Mouse (Mus musculus): ENCODE measurements at regions not wholly inside any gene's neighbourhood (a gene's known extent, or its start where the extent isn't known, plus 50 kb on each side); places are given as distances from the start of the nearest gene placed in this dataset.

DNA sequence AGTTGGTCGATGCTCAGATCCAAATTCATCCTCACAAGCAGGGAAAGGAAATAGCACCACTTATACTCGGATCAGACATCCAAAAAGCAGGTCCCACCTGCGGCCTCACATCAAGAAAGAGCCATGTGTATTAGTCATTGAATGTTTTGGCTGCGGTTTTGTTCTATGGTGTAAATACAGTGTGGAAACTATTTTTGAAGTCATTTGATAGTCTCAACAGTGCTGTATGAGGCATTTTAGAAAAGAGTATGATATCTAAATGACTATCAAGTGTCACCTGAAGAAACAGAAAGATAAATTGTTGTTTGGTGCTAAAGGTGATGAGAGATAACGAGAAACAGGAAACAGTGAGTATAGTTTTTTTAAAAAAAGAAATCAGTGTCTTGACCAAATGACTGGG lies 74.7 kb downstream of the Cep44 start:
- H3K36me3 ChIP-seq (ENCODE audit: control insufficient read depth, insufficient read depth, low read length), result no peaks in the 10 kb centered on the region
- H3K27ac ChIP-seq (ENCODE audit: low read depth), result no peak overlapping the region
- H3K9ac ChIP-seq (ENCODE audit: low read length), result no peak overlapping the region
- H3K27me3 ChIP-seq (replicated peaks; ENCODE audit: control insufficient read depth, insufficient read depth, low read length), result no peaks in the 10 kb centered on the region
- no peaks in the 10 kb centered on the region for H3K9me3 ChIP-seq (ENCODE audit: control insufficient read depth, low read length)
- no peaks in the 10 kb centered on the region for H3K4me1 ChIP-seq (replicated peaks; ENCODE audit: control insufficient read depth, insufficient read depth, low read length)
- no peak for DNase-seq (ENCODE audit: low spot score)
- no peak overlapping the region for H3K4me2 ChIP-seq (ENCODE audit: low read length)
- ATAC-seq (replicated peaks; ENCODE audit: low FRiP score, low TSS enrichment, low read depth), result no peak
- WGBS, result 85% methylated on average over 5 of the region's 5 CpGs
- H3K4me3 ChIP-seq (ENCODE audit: low read depth, low read length), result no peak overlapping the region

DNA sequence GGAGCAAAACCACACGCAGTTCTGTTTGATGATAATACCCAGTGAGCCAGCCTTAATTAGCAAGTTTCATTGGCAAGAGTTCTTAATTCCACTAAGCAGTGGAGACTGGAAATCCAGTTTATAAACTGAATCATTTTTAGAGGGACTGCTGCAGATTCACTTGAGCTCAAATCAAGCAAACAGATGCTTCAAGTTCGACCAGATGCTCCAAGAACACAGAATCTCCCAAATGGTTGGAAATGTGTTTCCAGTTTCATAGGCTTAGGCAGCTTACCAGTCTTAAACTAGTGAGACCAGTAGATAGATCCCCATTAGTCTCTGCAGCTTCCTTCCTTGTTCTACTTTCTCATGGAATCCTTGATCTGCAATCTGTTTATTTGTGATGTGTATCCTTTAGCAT lies 75.7 kb downstream of the Cep44 start:
- H3K4me2 ChIP-seq (ENCODE audit: low read length), result no peak overlapping the region
- DNase-seq (ENCODE audit: low spot score) (no peak), ATAC-seq (replicated peaks; ENCODE audit: low FRiP score, low TSS enrichment, low read depth) (no peak)
- H3K27me3 ChIP-seq (replicated peaks; ENCODE audit: control insufficient read depth, insufficient read depth, low read length), result no peaks in the 10 kb centered on the region
- H3K9ac ChIP-seq (ENCODE audit: low read length), result no peak overlapping the region
- no peaks in the 10 kb centered on the region for H3K36me3 ChIP-seq (ENCODE audit: control insufficient read depth, insufficient read depth, low read length)
- no peaks in the 10 kb centered on the region for H3K4me1 ChIP-seq (replicated peaks; ENCODE audit: control insufficient read depth, insufficient read depth, low read length)
- H3K4me3 ChIP-seq (ENCODE audit: low read depth, low read length), result no peak overlapping the region
- 84% methylated on average over 2 of the region's 2 CpGs for WGBS
- no peak overlapping the region for H3K27ac ChIP-seq (ENCODE audit: low read depth)
- no peaks in the 10 kb centered on the region for H3K9me3 ChIP-seq (ENCODE audit: control insufficient read depth, low read length)

DNA sequence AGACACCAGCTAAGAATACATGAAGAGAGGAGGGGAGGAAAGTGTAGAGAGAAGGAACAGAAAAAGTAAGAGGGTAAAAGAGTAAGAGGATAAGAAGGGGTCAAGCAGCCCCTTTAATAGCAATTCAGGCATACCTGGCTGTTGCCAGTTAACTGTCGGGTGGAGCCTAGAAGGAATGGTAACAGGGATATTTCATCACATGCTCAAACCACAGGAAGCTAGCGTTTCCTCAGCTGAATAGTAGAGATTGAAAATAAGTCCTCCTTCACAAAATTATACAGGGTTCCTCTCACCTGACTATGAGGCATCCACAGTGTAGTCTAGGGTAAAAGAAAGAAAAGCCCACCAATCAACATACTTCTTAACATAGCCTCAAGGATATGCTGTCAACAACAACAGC lies 76.5 kb downstream of the Cep44 start:
- H3K9me3 ChIP-seq (ENCODE audit: control insufficient read depth, low read length), result no peaks in the 10 kb centered on the region
- WGBS, result 79% methylated on average over 2 of the region's 2 CpGs
- no peak overlapping the region for H3K9ac ChIP-seq (ENCODE audit: low read length)
- H3K4me3 ChIP-seq (ENCODE audit: low read depth, low read length), result no peak overlapping the region
- no peak overlapping the region for H3K4me2 ChIP-seq (ENCODE audit: low read length)
- no peaks in the 10 kb centered on the region for H3K36me3 ChIP-seq (ENCODE audit: control insufficient read depth, insufficient read depth, low read length)
- H3K27me3 ChIP-seq (replicated peaks; ENCODE audit: control insufficient read depth, insufficient read depth, low read length), result no peaks in the 10 kb centered on the region
- DNase-seq (ENCODE audit: low spot score) (no peak), ATAC-seq (replicated peaks; ENCODE audit: low FRiP score, low TSS enrichment, low read depth) (no peak)
- no peak overlapping the region for H3K27ac ChIP-seq (ENCODE audit: low read depth)
- H3K4me1 ChIP-seq (replicated peaks; ENCODE audit: control insufficient read depth, insufficient read depth, low read length), result no peaks in the 10 kb centered on the region

DNA sequence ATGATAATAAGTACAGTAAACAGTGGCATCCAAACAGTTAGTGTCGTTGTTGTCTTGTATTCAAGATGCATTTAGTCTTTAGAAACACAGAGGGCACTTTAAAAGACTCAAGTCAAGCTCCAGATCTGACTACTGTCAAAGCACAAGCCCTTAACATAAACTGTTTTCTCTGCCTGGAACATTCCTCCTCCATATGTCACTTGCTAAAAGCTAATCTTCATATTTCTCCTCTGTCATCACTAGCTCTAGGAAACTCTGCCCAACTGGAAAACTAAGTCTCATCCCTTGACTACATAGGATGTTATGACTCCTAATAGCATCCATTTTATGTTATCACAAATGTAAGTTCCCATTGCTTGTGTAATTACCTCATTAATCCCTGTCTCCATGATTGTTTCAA lies 85.8 kb downstream of the Cep44 start:
- no peaks in the 10 kb centered on the region for H3K4me1 ChIP-seq (replicated peaks; ENCODE audit: control insufficient read depth, insufficient read depth, low read length)
- no peak for DNase-seq (ENCODE audit: low spot score)
- ATAC-seq (replicated peaks; ENCODE audit: low FRiP score, low TSS enrichment, low read depth), result no peak
- no peaks in the 10 kb centered on the region for H3K9me3 ChIP-seq (ENCODE audit: control insufficient read depth, low read length)
- no peak overlapping the region for H3K4me3 ChIP-seq (ENCODE audit: low read depth, low read length)
- H3K27ac ChIP-seq (ENCODE audit: low read depth), result no peak overlapping the region
- 65% methylated on average over 1 of the region's 1 CpGs for WGBS
- H3K27me3 ChIP-seq (replicated peaks; ENCODE audit: control insufficient read depth, insufficient read depth, low read length), result no peaks in the 10 kb centered on the region
- no peaks in the 10 kb centered on the region for H3K36me3 ChIP-seq (ENCODE audit: control insufficient read depth, insufficient read depth, low read length)
- no peak overlapping the region for H3K4me2 ChIP-seq (ENCODE audit: low read length)
- H3K9ac ChIP-seq (ENCODE audit: low read length), result no peak overlapping the region

DNA sequence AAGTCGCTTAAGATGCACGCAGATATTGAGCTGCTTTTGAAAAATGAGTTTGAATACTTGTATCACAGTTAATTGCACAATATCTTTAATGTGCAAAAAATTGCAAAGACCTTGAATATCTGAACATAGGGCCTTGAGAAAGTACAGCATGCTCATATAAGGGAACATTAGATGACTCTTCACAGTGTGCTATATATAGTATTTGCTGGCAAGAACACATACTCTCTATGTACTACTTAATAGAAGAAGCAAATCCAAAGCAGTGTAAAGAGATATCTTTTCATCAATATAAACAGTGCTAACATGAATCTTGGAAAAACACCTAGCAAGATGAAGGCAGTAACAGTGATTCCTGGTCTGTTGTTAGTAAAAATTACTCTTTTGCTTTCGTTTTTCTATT lies 99.9 kb downstream of the Cep44 start:
- WGBS, result 78% methylated on average over 3 of the region's 3 CpGs

DNA sequence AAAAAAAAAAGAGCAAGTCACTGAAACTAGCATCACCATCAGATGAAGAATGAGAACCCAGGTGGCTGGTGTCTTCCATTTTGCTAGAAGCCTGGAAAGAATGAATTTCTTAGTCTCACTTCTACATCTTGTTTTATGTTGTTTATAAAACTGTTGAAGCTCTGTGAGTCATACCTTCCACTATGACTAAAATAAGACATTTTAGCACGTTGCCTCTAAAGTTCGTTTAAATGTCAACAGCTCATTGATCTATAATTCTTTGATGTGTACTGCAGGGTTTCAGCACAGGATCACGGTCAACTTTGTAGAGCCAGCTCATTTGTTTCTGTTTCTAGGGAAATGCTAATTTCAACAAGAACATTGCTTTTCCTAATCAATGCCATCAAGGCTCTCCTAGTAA lies 107.2 kb downstream of the Cep44 start:
- Histone ChIP-seq H3K4me2 (ENCODE audit: low read length) (no peak overlapping the region), H3K9me3 (ENCODE audit: control insufficient read depth, low read length) (no peaks in the 10 kb centered on the region), H3K4me3 (ENCODE audit: low read depth, low read length) (no peak overlapping the region), H3K9ac (ENCODE audit: low read length) (no peak overlapping the region), H3K27me3 (replicated peaks; ENCODE audit: control insufficient read depth, insufficient read depth, low read length) (no peaks in the 10 kb centered on the region), H3K4me1 (replicated peaks; ENCODE audit: control insufficient read depth, insufficient read depth, low read length) (no peaks in the 10 kb centered on the region), H3K27ac (ENCODE audit: low read depth) (no peak overlapping the region), H3K36me3 (ENCODE audit: control insufficient read depth, insufficient read depth, low read length) (no peaks in the 10 kb centered on the region)
- 39% methylated on average over 3 of the region's 3 CpGs for whole genome bisulfite sequencing
- no peak for DNase-seq (ENCODE audit: low spot score)
- no peak for ATAC-seq (replicated peaks; ENCODE audit: low FRiP score, low TSS enrichment, low read depth)

More for the DNA sequence above, 99.9 kb downstream of the Cep44 start:
- no peak overlapping the region for H3K4me2 ChIP-seq (ENCODE audit: low read length)
- peak overlapping the region; percentile 28; the same call in 1 of the 2 replicates for H3K27ac ChIP-seq (ENCODE audit: low read depth)
- no peak for ATAC-seq (replicated peaks; ENCODE audit: low FRiP score, low TSS enrichment, low read depth)
- no peak overlapping the region for H3K9ac ChIP-seq (ENCODE audit: low read length)
- no peak for DNase-seq (ENCODE audit: low spot score)
- no peaks in the 10 kb centered on the region for H3K4me1 ChIP-seq (replicated peaks; ENCODE audit: control insufficient read depth, insufficient read depth, low read length)
- H3K27me3 ChIP-seq (replicated peaks; ENCODE audit: control insufficient read depth, insufficient read depth, low read length), result no peaks in the 10 kb centered on the region
- no peak overlapping the region for H3K4me3 ChIP-seq (ENCODE audit: low read depth, low read length)
- no peaks in the 10 kb centered on the region for H3K9me3 ChIP-seq (ENCODE audit: control insufficient read depth, low read length)
- H3K36me3 ChIP-seq (ENCODE audit: control insufficient read depth, insufficient read depth, low read length), result no peaks in the 10 kb centered on the region

DNA sequence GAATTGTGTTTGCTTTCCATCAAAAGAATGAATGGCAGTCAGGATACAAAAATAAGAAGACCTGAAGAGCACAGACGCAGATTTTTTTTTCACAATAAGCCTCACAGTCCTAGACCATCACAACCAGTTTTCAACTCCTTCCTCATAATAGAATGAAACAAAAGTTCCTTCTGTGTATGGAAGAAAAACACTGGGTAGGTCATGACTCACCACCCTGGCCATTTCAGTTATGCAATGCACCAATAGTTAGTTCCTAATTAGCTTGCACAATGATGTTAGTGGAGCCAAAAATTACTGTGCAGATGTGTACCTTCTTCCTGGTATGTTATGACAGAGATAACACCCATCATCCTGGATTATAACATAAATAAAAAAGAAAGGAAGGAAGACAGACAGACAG lies 111.4 kb downstream of the Cep44 start:
- Histone ChIP-seq H3K4me3 (ENCODE audit: low read depth, low read length) (no peak overlapping the region), H3K27me3 (replicated peaks; ENCODE audit: control insufficient read depth, insufficient read depth, low read length) (no peaks in the 10 kb centered on the region), H3K4me2 (ENCODE audit: low read length) (no peak overlapping the region), H3K9ac (ENCODE audit: low read length) (no peak overlapping the region), H3K4me1 (replicated peaks; ENCODE audit: control insufficient read depth, insufficient read depth, low read length) (no peaks in the 10 kb centered on the region), H3K36me3 (ENCODE audit: control insufficient read depth, insufficient read depth, low read length) (no peaks in the 10 kb centered on the region), H3K27ac (ENCODE audit: low read depth) (no peak overlapping the region), H3K9me3 (ENCODE audit: control insufficient read depth, low read length) (no peaks in the 10 kb centered on the region)
- ATAC-seq (replicated peaks; ENCODE audit: low FRiP score, low TSS enrichment, low read depth) (no peak), DNase-seq (ENCODE audit: low spot score) (no peak)
- 84% methylated on average over 1 of the region's 1 CpGs for WGBS

DNA sequence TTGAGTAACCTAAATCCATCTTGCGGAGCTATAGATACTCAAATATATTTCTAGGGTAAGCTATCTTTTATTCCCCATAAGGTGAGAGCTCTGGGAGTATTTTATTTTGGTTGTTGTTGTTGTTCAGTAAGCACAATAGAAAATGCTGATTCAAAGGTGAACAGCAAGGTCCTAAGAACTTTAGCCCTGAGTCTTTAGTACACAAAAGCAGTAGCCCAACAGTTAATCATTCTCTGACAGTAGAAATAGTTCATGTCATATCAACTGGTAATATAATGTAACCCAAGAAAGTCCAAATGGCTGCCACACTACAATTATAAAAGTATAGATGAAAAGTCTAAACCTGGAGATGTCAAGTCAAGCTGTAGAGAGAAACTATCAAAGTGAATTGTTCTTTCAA lies 116.0 kb downstream of the Cep44 start:
- Histone ChIP-seq H3K27ac (ENCODE audit: low read depth) (no peak overlapping the region), H3K9ac (ENCODE audit: low read length) (no peak overlapping the region), H3K4me3 (ENCODE audit: low read depth, low read length) (no peak overlapping the region), H3K4me2 (ENCODE audit: low read length) (no peak overlapping the region), H3K36me3 (ENCODE audit: control insufficient read depth, insufficient read depth, low read length) (no peaks in the 10 kb centered on the region), H3K27me3 (replicated peaks; ENCODE audit: control insufficient read depth, insufficient read depth, low read length) (no peaks in the 10 kb centered on the region), H3K9me3 (ENCODE audit: control insufficient read depth, low read length) (no peaks in the 10 kb centered on the region), H3K4me1 (replicated peaks; ENCODE audit: control insufficient read depth, insufficient read depth, low read length) (no peaks in the 10 kb centered on the region)
- DNase-seq (ENCODE audit: low spot score) (no peak), ATAC-seq (replicated peaks; ENCODE audit: low FRiP score, low TSS enrichment, low read depth) (no peak)
- 100% methylated on average over 1 of the region's 1 CpGs for WGBS

DNA sequence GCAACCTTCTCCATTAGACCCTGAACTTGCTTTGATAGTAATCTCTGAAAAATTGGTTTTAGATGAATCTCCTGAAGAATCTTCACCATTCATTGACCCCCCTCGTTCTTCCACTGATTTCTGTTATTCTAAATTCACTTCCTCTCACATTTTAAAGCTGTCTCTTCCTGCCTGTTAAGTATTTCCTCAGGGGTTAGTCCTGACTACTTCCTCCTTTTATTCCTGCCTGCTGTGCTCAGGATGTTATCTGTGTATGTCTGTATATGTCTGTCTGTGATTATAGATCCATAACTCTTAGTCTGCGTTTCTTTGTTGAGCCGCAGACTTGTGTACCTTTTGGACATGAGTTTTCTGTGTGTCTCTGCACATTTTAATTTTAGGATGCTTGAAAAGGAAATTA lies 117.6 kb downstream of the Hpgd start:
- no peak overlapping the region for H3K27ac ChIP-seq (ENCODE audit: low read depth)
- 55% methylated on average over 3 of the region's 3 CpGs for WGBS
- no peak overlapping the region for H3K4me2 ChIP-seq (ENCODE audit: low read length)
- no peak for DNase-seq (ENCODE audit: low spot score)
- H3K4me3 ChIP-seq (ENCODE audit: low read depth, low read length), result no peak overlapping the region
- H3K36me3 ChIP-seq (ENCODE audit: control insufficient read depth, insufficient read depth, low read length), result no peaks in the 10 kb centered on the region
- H3K27me3 ChIP-seq (replicated peaks; ENCODE audit: control insufficient read depth, insufficient read depth, low read length), result no peaks in the 10 kb centered on the region
- ATAC-seq (replicated peaks; ENCODE audit: low FRiP score, low TSS enrichment, low read depth), result no peak
- no peaks in the 10 kb centered on the region for H3K9me3 ChIP-seq (ENCODE audit: control insufficient read depth, low read length)
- H3K9ac ChIP-seq (ENCODE audit: low read length), result no peak overlapping the region
- H3K4me1 ChIP-seq (replicated peaks; ENCODE audit: control insufficient read depth, insufficient read depth, low read length), result peaks cover 3% of the 10 kb centered on the region; the same call in 1 of the 2 replicates

Data from intestine, embryonic 14.5 days (tissue).